Mouse (Mus musculus) kidney, adult 9 months (tissue): Measurements from ENCODE around the gene Slc35g3.
"Not testable (repeated sequence)": the region's sequence is repeated elsewhere in the genome, so short reads cannot be mapped to it uniquely, and the experiment has no call there.

Experiments used
- DNase-seq: peaks from one replicate; pipeline ENCODE4 v3.0.0; 2022

Slc35g3 gene

GRCm38 (mm10) chr11:69752686-69753085, 9.1 kb downstream of the Slc35g3 start:
- no peak for DNase-seq

- no peak for DNase-seq
Observed at GRCm38 (mm10) chr11:69751635-69752034, 10.1 kb downstream of the Slc35g3 start.

- DNase-seq, result not testable (repeated sequence)
Observed at GRCm38 (mm10) chr11:69731408-69731807, 30.4 kb downstream of the Slc35g3 start.

- DNase-seq, result peak; percentile 73
Observed at GRCm38 (mm10) chr11:69729063-69729462, 32.7 kb downstream of the Slc35g3 start.

GRCm38 (mm10) chr11:69725951-69726350, 35.8 kb downstream of the Slc35g3 start:
- DNase-seq, result no peak

GRCm38 (mm10) chr11:69723074-69723473, 38.7 kb downstream of the Slc35g3 start:
- DNase-seq, result no peak

GRCm38 (mm10) chr11:69720852-69721251, 40.9 kb downstream of the Slc35g3 start:
- DNase-seq, result no peak

GRCm38 (mm10) chr11:69719423-69719822, 42.3 kb downstream of the Slc35g3 start:
- no peak for DNase-seq

GRCm38 (mm10) chr11:69718661-69719060, 43.1 kb downstream of the Slc35g3 start:
- peak; percentile 46 for DNase-seq

GRCm38 (mm10) chr11:69716953-69717352, 44.8 kb downstream of the Slc35g3 start:
- DNase-seq, result no peak

- peak; percentile 33 for DNase-seq
Observed at GRCm38 (mm10) chr11:69715929-69716328, 45.8 kb downstream of the Slc35g3 start.

- DNase-seq, result peak; percentile 77
Observed at GRCm38 (mm10) chr11:69715482-69715881, 46.3 kb downstream of the Slc35g3 start.

- DNase-seq, result peak; percentile 89
Observed at GRCm38 (mm10) chr11:69714636-69715329, 47.0 kb downstream of the Slc35g3 start.

GRCm38 (mm10) chr11:69712954-69713672, 48.7 kb downstream of the Slc35g3 start:
- DNase-seq, result peak; percentile 73

GRCm38 (mm10) chr11:69711082-69711481, 50.7 kb downstream of the Slc35g3 start:
- no peak for DNase-seq

- DNase-seq, result no peak
Observed at GRCm38 (mm10) chr11:69710470-69710869, 51.3 kb downstream of the Slc35g3 start.
